Mouse (Mus musculus) testis, postnatal 10 days (tissue): ENCODE results near the gene Asic2.
A peak's percentile ranks its signal among the peaks of the same experiment; 100 is the strongest.

ENCODE experiments used
- DNase-seq: peaks from one replicate; pipeline ENCODE4 v3.0.0; 2021; ENCODE audit warnings: low spot score

Gene Asic2

GRCm38 (mm10) chr11:81512434-81512833, 455.8 kb downstream of the Asic2 start:
- no peak for DNase-seq

GRCm38 (mm10) chr11:81511401-81511800, 456.9 kb downstream of the Asic2 start:
- no peak for DNase-seq

GRCm38 (mm10) chr11:81508385-81509233, 459.6 kb downstream of the Asic2 start:
- no peak for DNase-seq

GRCm38 (mm10) chr11:81504791-81505430, 463.3 kb downstream of the Asic2 start:
- no peak for DNase-seq

- DNase-seq = no peak
These were observed 466.6 kb downstream of the Asic2 start for GRCm38 (mm10) chr11:81501473-81502246.

- DNase-seq = no peak
These were observed 469.3 kb downstream of the Asic2 start for GRCm38 (mm10) chr11:81498990-81499389.

GRCm38 (mm10) chr11:81497652-81498391, 470.4 kb downstream of the Asic2 start:
- DNase-seq = no peak

GRCm38 (mm10) chr11:81496446-81496845, 471.8 kb downstream of the Asic2 start:
- no peak for DNase-seq

- DNase-seq = no peak
These were observed 475.9 kb downstream of the Asic2 start for GRCm38 (mm10) chr11:81492351-81492750.

GRCm38 (mm10) chr11:81489144-81489735, 479.0 kb downstream of the Asic2 start:
- no peak for DNase-seq

- no peak for DNase-seq
These were observed 479.6 kb downstream of the Asic2 start for GRCm38 (mm10) chr11:81488681-81489080.

GRCm38 (mm10) chr11:81486265-81486940, 481.9 kb downstream of the Asic2 start:
- DNase-seq = peak; percentile 53

GRCm38 (mm10) chr11:81481198-81481597, 487.1 kb downstream of the Asic2 start:
- no peak for DNase-seq

- no peak for DNase-seq
These were observed 492.0 kb downstream of the Asic2 start for GRCm38 (mm10) chr11:81476231-81476630.

- DNase-seq = no peak
These were observed 494.1 kb downstream of the Asic2 start for GRCm38 (mm10) chr11:81474121-81474520.

- DNase-seq = peak; percentile 51
These were observed 506.1 kb downstream of the Asic2 start for GRCm38 (mm10) chr11:81462199-81462598.

GRCm38 (mm10) chr11:81461748-81462147, 506.5 kb downstream of the Asic2 start:
- no peak for DNase-seq

- no peak for DNase-seq
These were observed 513.3 kb downstream of the Asic2 start for GRCm38 (mm10) chr11:81454921-81455320.

- no peak for DNase-seq
These were observed 514.1 kb downstream of the Asic2 start for GRCm38 (mm10) chr11:81454111-81454510.

- no peak for DNase-seq
These were observed 519.0 kb downstream of the Asic2 start for GRCm38 (mm10) chr11:81449271-81449705.

- no peak for DNase-seq
These were observed 521.9 kb downstream of the Asic2 start for GRCm38 (mm10) chr11:81446347-81446746.
